Mouse (Mus musculus) kidney, postnatal 10 days (tissue): ENCODE results near the gene Olfr643.
"Not testable (repeated sequence)": the region's sequence is repeated elsewhere in the genome, so short reads cannot be mapped to it uniquely, and the experiment has no call there.

ENCODE experiments used
- DNase-seq: peaks from one replicate; pipeline ENCODE4 v3.0.0; 2021; ENCODE audit warnings: mixed read lengths

Gene Olfr643

GRCm38 (mm10) chr7:104017203-104017602, 120.0 kb downstream of the Olfr643 start, which contains the start of gene Olfr639:
Gene Olfr639, minus strand, starts transcription at chr7:104017303.
- DNase-seq, result no peak

- no peak for DNase-seq
These were observed 138.1 kb downstream of the Olfr643 start for GRCm38 (mm10) chr7:103999124-103999523.

GRCm38 (mm10) chr7:103998446-103998845, 138.8 kb downstream of the Olfr643 start, which contains the start of gene Olfr638:
Gene Olfr638, plus strand, starts transcription at chr7:103998746.
- DNase-seq, result no peak

- no peak for DNase-seq
These were observed 165.4 kb downstream of the Olfr643 start for GRCm38 (mm10) chr7:103971782-103972181.

- no peak for DNase-seq
These were observed 166.4 kb downstream of the Olfr643 start, which contains the start of gene Olfr635 for GRCm38 (mm10) chr7:103970852-103971251. Gene Olfr635, plus strand, starts transcription at chr7:103971152.

GRCm38 (mm10) chr7:103966873-103967272, 170.3 kb downstream of the Olfr643 start:
- not testable (repeated sequence) for DNase-seq
